Mouse (Mus musculus): Measurements from ENCODE around the gene Pgm2l1.
"Not testable (repeated sequence)": the region's sequence is repeated elsewhere in the genome, so short reads cannot be mapped to it uniquely, and the experiment has no call there.

Gene Pgm2l1

DNA sequence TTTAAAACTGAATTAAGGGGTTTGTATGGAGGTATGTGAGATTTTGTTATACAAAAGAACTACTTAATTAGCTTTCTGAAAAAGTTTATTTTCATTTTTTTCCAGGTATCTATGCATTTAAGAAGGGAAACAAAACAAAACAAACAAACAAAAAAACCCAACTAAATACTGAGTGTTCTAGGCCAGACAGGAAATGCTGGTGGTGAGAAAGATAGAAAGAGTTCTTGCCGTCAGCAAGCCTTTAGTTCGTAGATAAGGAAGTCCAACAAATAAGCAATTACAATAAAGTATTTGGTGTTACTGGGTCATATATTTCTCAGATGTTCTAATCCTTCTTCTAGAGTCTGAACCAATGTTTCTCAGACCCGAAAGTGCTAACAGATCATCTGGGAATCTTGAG is 1.8 kb downstream of the Pgm2l1 start:
- DNase-seq (ENCODE audit: low spot score) = no peak

DNA sequence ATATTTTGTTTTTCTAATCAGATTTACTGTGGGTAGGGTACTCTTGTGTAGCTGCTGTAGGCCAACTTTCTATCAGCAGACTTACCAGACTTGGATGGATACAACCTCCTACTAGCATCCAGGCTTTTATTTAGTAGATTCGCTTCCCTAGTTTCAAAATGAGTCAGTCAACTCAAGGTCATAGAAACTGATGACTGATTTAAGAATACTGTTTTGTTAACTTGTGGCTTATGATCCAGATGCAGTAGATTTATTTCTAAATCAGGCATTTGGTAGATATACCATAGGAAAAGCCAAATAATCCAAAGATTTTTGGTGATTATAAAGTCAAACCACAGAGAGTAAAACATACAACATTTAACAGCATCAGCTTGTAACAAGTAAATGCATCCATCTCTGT is 3.5 kb downstream of the Pgm2l1 start:
- DNase-seq (ENCODE audit: low spot score) = no peak

- DNase-seq (ENCODE audit: low spot score) = no peak
These were observed 4.5 kb downstream of the Pgm2l1 start for GRCm38 (mm10) chr7:100231661-100232060.

- DNase-seq (ENCODE audit: low spot score) = no peak
These were observed 6.5 kb downstream of the Pgm2l1 start for GRCm38 (mm10) chr7:100233681-100234080.

DNA sequence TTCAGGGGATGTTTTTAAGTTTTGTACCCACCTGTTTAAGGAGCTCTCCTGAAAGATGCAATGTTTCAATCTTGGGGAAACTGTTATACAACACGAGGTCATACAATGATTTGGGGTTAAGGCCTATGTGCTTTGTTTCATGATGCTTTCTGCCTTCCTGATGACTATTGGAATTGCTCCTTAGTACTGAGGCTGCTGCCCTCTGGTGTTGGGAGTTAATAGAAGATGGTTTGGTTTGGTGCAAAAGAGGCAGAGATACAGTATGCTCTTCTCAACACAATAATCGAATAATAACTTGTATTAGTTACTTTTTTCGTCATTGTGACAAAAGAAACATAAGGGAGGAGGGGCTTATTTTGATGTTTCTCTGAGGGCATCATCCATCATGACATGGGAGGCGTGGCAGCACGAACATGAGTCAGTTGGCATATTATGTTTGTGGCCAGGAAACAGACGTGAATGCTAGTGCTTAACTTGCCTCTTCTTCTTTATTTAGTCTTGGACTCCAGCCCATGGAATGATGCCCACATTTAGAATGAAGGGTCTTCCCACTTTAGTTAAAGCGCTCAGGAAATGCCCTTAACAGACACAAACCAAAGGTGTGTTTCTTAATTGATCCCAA is 7.2 kb downstream of the Pgm2l1 start:
- DNase-seq (ENCODE audit: low spot score) = no peak

DNA sequence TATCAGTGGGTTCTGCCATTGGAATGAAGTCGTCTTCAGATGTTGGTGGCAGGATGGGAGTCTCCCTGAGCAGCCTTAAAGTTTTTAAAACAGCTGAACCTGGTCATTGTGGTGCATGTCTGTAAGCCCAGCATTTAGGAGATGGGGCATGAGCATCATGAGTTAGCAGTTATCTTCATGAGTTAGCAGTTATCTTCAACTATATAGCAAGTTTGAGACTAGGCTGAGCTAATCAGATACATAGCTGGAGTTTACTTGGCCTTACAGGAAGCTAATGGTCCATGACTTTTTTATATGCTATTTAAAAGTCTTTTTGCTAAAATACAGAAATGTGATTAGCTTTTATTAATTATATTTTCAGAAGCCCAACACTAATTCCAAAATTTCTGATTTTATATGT is 11.1 kb downstream of the Pgm2l1 start:
- DNase-seq (ENCODE audit: low spot score) = no peak

GRCm38 (mm10) chr7:100240601-100241000 is 13.4 kb downstream of the Pgm2l1 start:
- no peak for DNase-seq (ENCODE audit: low spot score)

DNA sequence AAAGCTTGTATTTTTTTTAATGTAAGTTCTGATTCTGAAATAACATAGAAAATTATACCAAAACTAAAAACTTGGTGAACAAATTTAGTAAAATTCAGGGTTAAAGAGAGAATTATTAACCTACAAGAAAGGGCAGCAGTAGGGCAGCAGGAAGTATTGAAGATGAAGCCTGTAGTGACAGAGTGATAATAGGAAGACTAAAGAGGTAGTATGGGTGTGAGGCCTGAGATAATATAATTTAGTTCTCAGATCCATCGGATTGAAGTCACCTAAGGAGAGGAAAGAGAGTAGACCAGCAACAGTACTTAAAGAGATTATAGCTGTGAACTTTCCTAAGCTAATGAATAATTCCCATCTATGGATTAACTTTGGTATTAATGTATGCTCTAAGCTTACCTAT is 15.8 kb downstream of the Pgm2l1 start:
- DNase-seq (ENCODE audit: low spot score) = no peak

DNA sequence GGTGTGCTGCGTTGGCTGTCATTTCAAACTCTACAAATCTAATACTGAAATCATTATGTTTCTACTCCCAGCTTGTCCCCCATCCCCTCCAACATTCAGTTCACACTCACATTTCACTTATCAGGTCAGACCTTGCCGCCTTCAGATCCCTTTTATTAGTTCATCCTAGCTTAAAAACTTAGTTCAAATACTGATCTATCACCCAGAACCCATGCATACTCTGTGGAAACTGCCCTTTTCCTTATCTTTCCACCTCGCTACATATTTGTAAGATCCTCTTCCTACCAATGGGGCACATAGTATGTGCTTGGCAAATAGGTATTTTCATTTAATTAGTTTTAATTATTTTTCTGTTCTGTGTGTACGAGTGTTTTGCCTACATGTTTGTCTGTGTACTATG is 17.0 kb downstream of the Pgm2l1 start:
- no peak for DNase-seq (ENCODE audit: low spot score)

DNA sequence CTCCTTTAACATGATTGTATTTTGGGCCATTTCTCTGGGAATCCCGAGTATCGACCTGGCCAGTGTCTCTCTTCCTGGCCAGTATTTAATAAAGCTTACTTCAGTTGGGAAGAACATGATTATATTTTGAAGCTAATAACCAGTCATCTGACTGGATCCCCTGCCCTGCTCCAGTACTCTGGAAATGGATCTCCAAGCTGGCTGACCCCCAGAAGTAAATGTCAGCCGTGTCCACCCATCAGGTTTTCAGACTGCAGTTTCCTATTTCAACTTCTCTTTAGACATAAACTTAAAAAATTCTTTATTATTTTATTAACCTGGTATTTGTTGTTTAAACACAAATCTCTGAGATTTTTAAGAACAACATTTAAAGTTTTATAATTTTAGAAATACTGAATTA is 18.0 kb downstream of the Pgm2l1 start:
- no peak for DNase-seq (ENCODE audit: low spot score)

- DNase-seq (ENCODE audit: low spot score) = no peak
These were observed 23.5 kb downstream of the Pgm2l1 start for GRCm38 (mm10) chr7:100250667-100251066.

- DNase-seq (ENCODE audit: low spot score) = no peak
These were observed 35.2 kb downstream of the Pgm2l1 start for GRCm38 (mm10) chr7:100262350-100262749.

GRCm38 (mm10) chr7:100264934-100265333 is 37.7 kb downstream of the Pgm2l1 start:
- DNase-seq (ENCODE audit: low spot score) = not testable (repeated sequence)

DNA sequence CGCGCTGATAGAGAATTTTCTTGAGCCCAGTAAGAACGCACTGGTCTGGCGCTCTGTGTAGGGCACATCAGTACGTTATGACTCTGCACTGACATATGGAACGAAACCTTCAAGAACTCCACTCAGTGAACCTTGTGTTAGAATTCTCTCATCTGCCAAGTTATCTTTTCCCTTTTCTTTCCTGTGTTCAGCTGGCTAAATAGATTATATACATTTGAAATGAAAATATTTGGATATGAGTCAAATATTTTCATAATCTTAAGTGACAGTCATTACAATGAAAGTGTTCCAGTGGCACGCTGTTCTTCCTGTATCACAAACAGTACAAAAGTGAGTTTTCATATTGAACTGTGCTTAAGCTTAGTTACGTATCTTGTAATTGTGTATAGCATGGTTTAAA is 45.2 kb downstream of the Pgm2l1 start:
- DNase-seq (ENCODE audit: low spot score) = no peak

DNA sequence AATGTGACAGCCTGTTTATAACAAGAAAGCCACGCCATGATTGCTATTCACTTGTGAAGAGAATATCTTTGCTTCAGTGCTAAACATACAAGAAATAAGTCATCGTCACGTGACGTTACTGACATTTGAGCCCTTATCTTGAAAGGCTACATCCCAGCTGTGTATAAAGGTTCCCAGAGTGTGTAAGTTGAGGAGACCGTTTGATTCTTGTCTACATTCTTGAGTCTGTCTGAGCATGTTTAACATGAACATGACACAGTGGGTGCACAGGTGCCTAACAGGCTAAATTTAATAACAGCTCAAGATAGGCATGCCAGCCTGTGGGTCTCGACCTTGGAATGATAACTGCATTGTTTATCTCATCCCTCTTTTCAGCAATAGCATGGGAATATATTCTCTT is 47.3 kb downstream of the Pgm2l1 start:
- no peak for DNase-seq (ENCODE audit: low spot score)

DNA sequence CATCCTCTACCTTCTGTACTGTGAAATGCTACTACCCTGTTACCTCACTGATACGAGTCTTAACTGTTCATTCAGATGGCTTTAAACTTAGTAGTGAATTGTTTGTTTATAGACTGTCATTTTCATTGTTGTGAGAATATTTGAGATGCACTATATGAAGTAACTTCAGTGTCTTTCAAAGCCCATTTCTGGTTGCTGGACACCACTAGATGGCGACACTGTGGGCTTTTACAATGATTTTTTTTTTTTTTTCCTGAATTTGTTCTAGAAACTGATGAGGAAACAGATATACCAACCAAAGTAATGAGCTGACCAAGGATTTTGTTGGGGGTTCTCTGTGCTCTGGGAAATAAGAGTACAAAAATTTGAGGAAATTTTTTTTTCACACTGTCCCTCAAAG is 49.2 kb downstream of the Pgm2l1 start:
- DNase-seq (ENCODE audit: low spot score) = no peak

DNA sequence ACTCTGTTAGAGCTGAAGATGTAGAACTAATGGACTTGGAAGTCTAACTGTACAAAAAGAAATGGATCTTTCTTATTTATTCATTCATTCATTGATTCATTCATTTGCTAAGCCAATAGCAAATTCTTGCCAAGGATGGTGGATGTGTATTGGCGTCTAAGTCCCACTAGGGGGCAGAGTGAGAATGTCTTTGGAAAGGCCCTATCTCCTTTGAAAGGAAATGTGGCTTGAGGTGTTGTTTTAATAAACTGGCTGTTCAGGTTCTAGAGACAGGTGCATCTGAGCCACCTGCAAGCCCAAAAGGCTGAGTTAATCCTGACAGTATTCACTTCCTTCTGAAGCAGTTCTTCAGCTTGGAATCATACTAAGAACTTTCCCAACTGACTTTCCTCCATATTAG is 52.6 kb downstream of the Pgm2l1 start:
- DNase-seq (ENCODE audit: low spot score) = no peak

GRCm38 (mm10) chr7:100281596-100281995 is 54.4 kb downstream of the Pgm2l1 start:
- no peak for DNase-seq (ENCODE audit: low spot score)

DNA sequence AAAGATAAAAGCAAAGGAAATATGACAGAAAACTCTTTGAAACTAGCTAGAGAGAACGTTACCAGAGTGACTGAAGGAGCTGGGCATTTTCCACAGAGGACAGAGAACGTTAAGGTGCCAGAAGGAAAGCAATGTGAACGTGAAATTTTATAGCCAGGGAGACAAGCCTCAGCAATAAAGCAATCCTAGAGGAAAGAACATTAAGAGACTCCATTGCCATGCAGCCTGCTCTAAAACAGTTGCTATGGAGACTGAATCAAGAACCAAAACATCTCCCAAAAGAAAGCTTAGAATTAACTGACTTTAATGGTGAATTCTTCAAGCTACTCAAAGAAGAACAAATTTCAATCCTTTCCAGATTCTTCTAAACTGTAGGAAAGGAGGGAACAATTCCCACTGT is 56.1 kb downstream of the Pgm2l1 start:
- no peak for DNase-seq (ENCODE audit: low spot score)

GRCm38 (mm10) chr7:100285383-100285782 is 58.2 kb downstream of the Pgm2l1 start, which contains the start of gene P4ha3:
P4ha3 (plus strand) TSS chr7:100285520.
- no peak for DNase-seq (ENCODE audit: low spot score)

GRCm38 (mm10) chr7:100287748-100288578 is 60.8 kb downstream of the Pgm2l1 start:
- DNase-seq (ENCODE audit: low spot score) = peak; percentile 74

DNA sequence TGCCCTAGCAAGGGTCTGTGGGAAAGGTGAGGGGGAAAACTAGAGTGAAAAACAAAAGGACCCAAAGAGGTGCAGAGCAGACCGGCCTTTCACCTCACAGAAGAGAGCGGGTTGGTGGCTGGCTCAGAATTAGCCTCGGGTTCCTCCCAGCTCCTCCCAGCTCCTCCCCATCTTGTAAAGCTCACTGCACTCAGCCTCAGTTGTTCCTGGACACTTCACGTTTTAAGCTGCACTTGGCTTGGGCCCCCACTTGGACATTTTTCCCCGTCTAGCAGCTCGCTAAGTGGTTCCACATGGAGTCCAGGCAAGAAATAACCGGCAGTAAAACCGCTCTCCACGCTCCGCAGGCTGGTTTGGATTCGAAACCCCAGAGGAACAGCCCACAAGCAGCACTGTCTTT is 61.4 kb downstream of the Pgm2l1 start:
- DNase-seq (ENCODE audit: low spot score) = no peak

- DNase-seq (ENCODE audit: low spot score) = no peak
These were observed 66.4 kb downstream of the Pgm2l1 start for GRCm38 (mm10) chr7:100293546-100293945.

DNA sequence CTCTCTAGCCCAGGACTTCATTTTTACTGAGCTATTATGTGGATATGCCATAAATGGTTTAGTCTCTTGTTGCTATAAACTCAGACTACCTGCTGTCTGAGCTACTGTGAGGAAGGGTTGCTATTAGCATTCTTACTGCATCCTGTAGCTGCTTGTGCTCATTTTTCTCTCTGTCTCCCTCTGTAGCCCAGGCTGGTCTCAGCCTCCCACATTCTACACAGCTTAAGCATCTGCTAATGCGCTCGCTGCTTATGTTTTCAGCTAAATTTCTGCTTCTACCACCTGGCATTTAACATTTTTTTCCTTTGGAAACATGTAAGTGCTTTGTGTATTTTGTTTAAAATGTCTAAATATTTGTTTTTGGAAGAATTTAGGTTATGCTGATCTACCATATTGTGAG is 68.6 kb downstream of the Pgm2l1 start:
- DNase-seq (ENCODE audit: low spot score) = no peak
